Mouse (Mus musculus) bone marrow, adult 2 months (tissue): ENCODE results near the gene Synpo2l.

Source experiments
- CTCF ChIP-seq: fragments of 200-500 bp; IDR thresholded peaks from 2 replicates; pipeline ENCODE4 v1.5.1; 2011; ENCODE audit warnings: low read length, control low read depth; ENCODE audit not compliant: control insufficient read depth, insufficient read depth
- POLR2A ChIP-seq: fragments of 200-500 bp; IDR thresholded peaks from 2 replicates; pipeline ENCODE4 v1.6.1; 2011; ENCODE audit warnings: low read depth, mild to moderate bottlenecking, control low read depth, low read length, borderline replicate concordance; ENCODE audit not compliant: control insufficient read depth

- TF ChIP-seq CTCF (no peak), POLR2A (no peak)
Observed at GRCm38 (mm10) chr14:20681742-20682141, 13.6 kb upstream of the Synpo2l start.
